Mouse (Mus musculus) cerebellum, adult 18-20 months (tissue): ENCODE data around the gene Nudcd2.

ENCODE experiments used
- DNase-seq, 2 experiments: peaks; one replicate each; pipeline ENCODE4 v3.0.0; 2021

Gene Nudcd2

GRCm38 (mm10) chr11:40755968-40756367 lies 22.5 kb downstream of the Nudcd2 start:
- no peak for DNase-seq

DNA sequence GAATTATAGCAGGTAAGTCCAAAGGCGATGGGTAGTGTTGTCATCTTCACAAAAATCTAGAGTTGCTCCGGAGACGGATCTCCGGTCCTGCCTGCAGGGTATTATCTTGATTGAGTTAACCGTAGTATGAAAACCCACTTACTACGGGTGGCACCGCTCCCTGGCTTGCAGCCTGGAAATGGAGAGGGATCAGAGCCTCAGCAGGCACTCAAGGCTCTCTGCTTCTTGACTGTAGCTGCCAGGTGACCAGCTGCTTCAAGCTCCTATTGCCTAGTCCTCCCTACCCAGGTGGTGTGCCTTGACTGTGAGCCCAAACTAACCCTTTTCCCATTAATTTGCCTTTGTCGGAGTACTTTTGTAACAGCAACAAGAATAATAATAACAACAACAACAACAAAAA lies 26.4 kb downstream of the Nudcd2 start:
- DNase-seq = peak; percentile 33 to 50

DNA sequence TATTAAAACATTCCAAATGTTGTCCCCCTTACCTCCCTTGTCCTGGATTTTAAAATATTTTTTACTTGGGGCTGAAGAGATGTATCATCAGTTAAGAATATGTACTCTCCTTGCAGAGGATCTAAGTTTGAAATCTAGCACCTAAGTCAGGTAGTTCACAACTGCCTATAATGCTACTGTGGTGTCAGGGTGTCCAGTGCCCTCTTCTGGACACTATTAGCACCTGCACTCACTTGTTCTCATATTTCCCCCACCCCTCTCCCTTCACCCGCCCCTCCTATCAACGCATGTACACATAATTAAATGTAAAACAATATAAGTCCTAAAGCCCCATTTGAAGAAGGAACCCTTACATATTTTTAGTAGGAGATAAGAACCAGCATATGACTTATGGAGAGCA lies 29.9 kb downstream of the Nudcd2 start:
- DNase-seq = peak in 1 of 2 experiments; percentile 10

DNA sequence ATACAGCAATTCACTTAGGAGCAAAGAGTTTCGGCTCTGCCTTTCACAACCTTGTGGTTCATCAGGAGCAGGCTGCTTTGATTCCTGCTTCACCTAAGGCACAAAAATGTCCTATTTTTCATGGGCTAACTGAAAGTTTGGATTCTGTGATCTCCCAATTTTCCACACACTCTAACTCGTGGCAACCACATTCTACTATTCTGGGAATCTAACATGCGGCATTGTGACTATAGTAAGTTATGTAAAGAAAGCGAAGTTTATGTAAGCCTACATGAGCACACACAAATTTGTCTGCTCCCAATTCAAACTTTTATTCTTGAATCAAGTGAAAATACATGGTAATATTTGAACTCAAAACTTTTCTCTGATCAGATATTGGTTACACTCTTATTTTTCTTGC lies 31.2 kb downstream of the Nudcd2 start:
- DNase-seq = no peak

DNA sequence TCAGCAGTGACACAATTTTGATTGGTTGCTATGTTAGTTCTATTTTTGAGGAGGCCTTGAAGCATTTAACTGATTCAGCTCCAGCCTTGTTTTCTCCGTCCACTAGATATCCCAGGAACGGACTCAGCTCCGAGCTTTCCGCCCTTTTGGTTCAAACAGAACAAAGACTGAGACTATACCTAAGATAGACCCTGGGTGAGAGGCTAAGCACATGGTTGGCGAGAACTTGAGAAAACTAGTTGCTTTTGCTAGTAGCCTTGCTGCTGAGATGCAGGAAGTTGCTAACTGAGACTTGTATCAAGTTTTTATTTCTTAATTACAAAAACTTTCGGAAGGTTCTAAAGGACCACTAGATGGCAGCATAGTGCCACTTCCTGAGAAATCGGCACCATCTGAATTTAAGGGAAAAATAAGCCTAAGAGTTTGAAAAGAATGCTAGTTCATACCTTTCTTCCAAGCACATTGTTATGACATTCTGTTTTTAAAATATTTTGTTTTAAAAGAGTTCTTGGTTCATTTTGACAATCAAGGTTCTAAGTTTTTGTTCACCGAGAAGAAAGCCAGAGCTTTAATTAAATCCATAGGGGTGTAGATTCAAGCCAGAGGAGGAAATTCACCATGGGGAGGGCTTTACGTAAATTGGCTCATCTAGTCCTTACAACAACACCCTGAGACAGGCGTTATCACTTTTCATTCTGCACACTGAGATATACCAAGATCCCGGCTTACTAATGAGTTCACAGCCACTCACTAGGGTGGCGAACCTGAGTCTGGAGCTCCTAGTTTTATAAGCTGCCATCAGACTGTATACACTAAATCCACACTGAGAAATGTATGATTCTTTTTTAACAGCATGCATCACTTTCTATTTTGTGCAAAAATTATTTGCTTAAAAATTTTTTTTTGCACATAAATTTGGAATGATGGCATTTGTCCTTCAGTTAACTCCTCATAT lies 42.1 kb downstream of the Nudcd2 start:
- no peak for DNase-seq

GRCm38 (mm10) chr11:40781857-40782256 lies 48.4 kb downstream of the Nudcd2 start:
- no peak for DNase-seq

- no peak for DNase-seq
Measured at GRCm38 (mm10) chr11:40783346-40783745, 49.9 kb downstream of the Nudcd2 start.

DNA sequence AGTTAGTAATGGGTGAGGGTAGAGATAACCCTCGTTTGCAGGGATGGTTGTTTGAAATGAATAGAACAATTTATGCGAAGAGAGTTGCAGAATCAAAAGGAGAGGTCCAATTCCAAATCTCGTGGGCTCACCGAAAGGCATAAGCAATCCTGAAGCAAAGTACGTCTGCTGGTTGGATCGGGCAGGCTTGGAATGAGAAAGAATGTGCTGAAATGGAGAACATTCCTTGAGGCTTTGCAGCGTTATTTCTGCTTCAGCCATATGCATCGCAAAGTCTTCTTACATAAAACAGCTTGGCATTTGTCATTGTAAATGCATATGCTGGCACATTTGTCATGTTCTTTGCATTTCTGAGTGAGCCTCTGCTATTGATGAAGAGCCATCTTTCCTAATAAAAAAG lies 50.9 kb downstream of the Nudcd2 start:
- DNase-seq = no peak

GRCm38 (mm10) chr11:40786900-40787299 lies 53.4 kb downstream of the Nudcd2 start:
- DNase-seq = no peak
